Mouse (Mus musculus): ENCODE measurements around the gene Postn.

DNA sequence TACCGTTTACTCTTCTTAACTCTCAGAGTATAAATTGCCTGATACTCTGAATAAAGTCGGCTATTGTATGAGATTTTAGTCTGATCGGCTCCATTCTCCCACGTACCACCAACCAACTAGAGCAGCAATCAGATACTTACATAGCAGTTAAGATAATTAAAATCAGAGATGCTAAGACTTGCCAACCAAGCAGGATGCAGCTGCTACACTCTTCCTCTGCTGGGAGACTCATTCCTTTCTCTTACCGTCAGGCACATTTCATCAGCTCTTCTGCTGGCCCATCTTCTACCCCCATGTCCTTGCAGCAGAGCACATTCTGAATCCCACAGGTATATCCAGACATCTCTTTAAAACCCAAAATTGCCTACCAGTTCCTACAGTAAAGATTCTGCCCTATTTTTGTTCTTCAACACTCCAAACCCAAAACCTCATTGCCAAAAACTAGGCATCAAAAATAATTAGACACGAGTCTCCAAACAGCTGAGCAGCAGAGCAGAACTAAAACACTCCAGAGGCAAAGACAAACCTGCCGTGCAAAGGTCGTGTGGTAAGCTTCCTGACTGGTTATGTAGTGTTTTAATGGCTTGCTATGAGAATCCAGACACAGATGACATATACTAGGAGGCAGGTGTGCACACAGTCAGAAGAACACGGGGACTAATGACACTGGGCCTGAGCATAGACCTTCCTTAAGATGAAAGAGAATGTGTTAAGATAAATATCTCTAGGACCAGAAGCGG, 59.5 kb downstream of the Postn start:
- no peak for TF ChIP-seq CHD2 (IDR thresholded peaks at IDR 0.05; ENCODE audit: low read depth, low read length)
- no peak for TF ChIP-seq HCFC1 (IDR thresholded peaks at IDR 0.05; ENCODE audit: borderline replicate concordance, insufficient read depth, low read length)

All from ES-E14 (cell line).